Mouse (Mus musculus) spleen, adult 2 months (tissue): ENCODE measurements around the gene Plcb1.

Experiments
- CTCF ChIP-seq: fragments of 200-500 bp; IDR thresholded peaks from 2 replicates; pipeline ENCODE4 v1.5.1; 2011; ENCODE audit warnings: mild to moderate bottlenecking, inconsistent platforms; ENCODE audit not compliant: insufficient read depth, insufficient read length, insufficient replicate concordance; ENCODE audit errors: extremely low read depth
- POLR2A ChIP-seq: fragments of 200-500 bp; IDR thresholded peaks from 2 replicates; pipeline ENCODE4 v1.6.1; 2011; ENCODE audit warnings: low read depth, low read length, inconsistent platforms

DNA sequence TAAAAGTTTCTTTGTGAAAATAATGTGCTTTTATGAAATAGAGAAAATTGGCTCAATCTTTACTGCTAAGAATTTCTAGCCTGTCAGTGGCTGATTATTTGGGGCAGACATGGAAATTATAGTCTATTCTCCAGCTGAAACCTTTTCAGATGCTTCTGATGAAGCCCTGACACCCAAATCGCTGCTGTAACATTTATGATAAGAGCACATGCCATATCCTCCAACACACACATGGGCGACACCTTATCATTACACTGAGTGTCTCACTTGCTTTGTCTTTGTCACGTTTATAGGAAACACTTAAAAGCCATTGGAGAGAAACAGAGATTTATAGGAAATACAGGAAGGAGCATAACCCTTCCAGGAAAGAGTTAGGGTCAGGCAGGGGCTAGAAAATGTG is 379.6 kb downstream of the Plcb1 start:
- TF ChIP-seq POLR2A, result no peak
- TF ChIP-seq CTCF, result no peak
